9 mouse cellular contexts compared by ENCODE assay signal in genomic region chr7:49811346-49811745, GRCm38 (mm10). TPM values are rescaled to one million over a fixed set of nuclear protein-coding genes. Genes with fewer than 3 reads are reported as not detected.
A peak's percentile ranks its signal among the peaks of the same experiment; 100 is the strongest.
DNase-seq lines count a peak whose midpoint lies in the region; ATAC-seq and TF ChIP-seq lines count a peak whose summit lies in the region.
"Had no signal": no experiment of that assay in that cellular context is flagged by ENCODE, and none has a peak within 500 bp of the region (broad histone marks: within the 10 kb centered on the region; RNA-seq: fewer than 3 reads in every experiment).

No protein-coding gene starts in this region.

- 0 out of 2 replicates have a peak, but pooled peaks cover 3% of the 10 kb centered on the region for H3K36me3 ChIP-seq in hindbrain, embryonic 11.5 days (ENCODE audit: control insufficient read depth, insufficient read depth, low read length)
- H3K36me3 ChIP-seq in hindbrain, embryonic 12.5 days = peaks cover 5% of the 10 kb centered on the region
- H3K36me3 ChIP-seq in stomach, postnatal 0 days (ENCODE audit: control insufficient read depth, insufficient read depth, low read length) = peaks cover 4% of the 10 kb centered on the region; the same call in 1 of the 2 replicates

- no peak overlapping the region for H3K9ac ChIP-seq in hindbrain, embryonic 11.5 days (ENCODE audit: low read depth, low read length)
- no peak overlapping the region for H3K9ac ChIP-seq in hindbrain, embryonic 12.5 days
- H3K9ac ChIP-seq in stomach, postnatal 0 days (ENCODE audit: low read length) = no peak overlapping the region

- H3K27me3 ChIP-seq in hindbrain, embryonic 11.5 days (ENCODE audit: control insufficient read depth, insufficient read depth, low read length) = no peaks in the 10 kb centered on the region
- H3K27me3 ChIP-seq in hindbrain, embryonic 12.5 days = no peaks in the 10 kb centered on the region
- no peaks in the 10 kb centered on the region for H3K27me3 ChIP-seq in stomach, postnatal 0 days (ENCODE audit: control insufficient read depth, insufficient read depth, low read length)

- no peak overlapping the region for H3K4me3 ChIP-seq in hindbrain, embryonic 11.5 days (ENCODE audit: low read depth, low read length)
- no peak overlapping the region for H3K4me3 ChIP-seq in hindbrain, embryonic 12.5 days
- no peak overlapping the region for H3K4me3 ChIP-seq in stomach, postnatal 0 days (ENCODE audit: low read depth, low read length)

- no peaks in the 10 kb centered on the region for H3K9me3 ChIP-seq in hindbrain, embryonic 11.5 days (ENCODE audit: control insufficient read depth, low read length)
- H3K9me3 ChIP-seq in hindbrain, embryonic 12.5 days (replicated peaks) = no peaks in the 10 kb centered on the region; the same call in 1 of the 2 replicates
- H3K9me3 ChIP-seq in stomach, postnatal 0 days (ENCODE audit: control insufficient read depth, low read length) = no peaks in the 10 kb centered on the region

- TF ChIP-seq EP300 in stomach, postnatal 0 days (optimal IDR thresholded peaks at IDR 0.05) = no peak

- H3K4me1 ChIP-seq in hindbrain, embryonic 11.5 days (replicated peaks; ENCODE audit: control insufficient read depth, insufficient read depth, low read length) = no peaks in the 10 kb centered on the region
- H3K4me1 ChIP-seq in hindbrain, embryonic 12.5 days = 0 out of 2 replicates have a peak, but pooled peaks cover 2% of the 10 kb centered on the region
- H3K4me1 ChIP-seq in stomach, postnatal 0 days (replicated peaks; ENCODE audit: control insufficient read depth, insufficient read depth) = no peaks in the 10 kb centered on the region

- no peak for ATAC-seq in hindbrain, embryonic 11.5 days (ENCODE audit: low FRiP score)
- ATAC-seq in hindbrain, embryonic 12.5 days (ENCODE audit: low FRiP score) = no peak
- no peak for ATAC-seq in stomach, postnatal 0 days (ENCODE audit: low FRiP score, low TSS enrichment)

- H3K27ac ChIP-seq in hindbrain, embryonic 11.5 days (ENCODE audit: low read depth, low read length) = no peak overlapping the region
- no peak overlapping the region for H3K27ac ChIP-seq in hindbrain, embryonic 12.5 days
- H3K27ac ChIP-seq in stomach, postnatal 0 days (replicated peaks) = no peak overlapping the region

- peak; percentile 26 for DNase-seq in hindbrain, embryonic 11.5 days (ENCODE audit: low spot score)
- DNase-seq in right cerebral cortex, postnatal 14 days = peak; percentile 13
- no peak for DNase-seq in right cerebral cortex, postnatal 36 days (ENCODE audit: low spot score in 2 of 2)
- DNase-seq in embryo, embryonic 9.5 days (ENCODE audit: extremely low spot score) = peak; percentile 14
- DNase-seq in stomach, postnatal 0 days (ENCODE audit: low spot score) = no peak
- no peak for DNase-seq in natural killer cell, adult 2 months (ENCODE audit: low spot score in 2 of 2)
- DNase-seq in thymus, adult 18-20 months = no peak
- DNase-seq: adrenal gland, postnatal 10 days had no signal

- 68% methylated on average over 4 of the region's 4 CpGs for WGBS in hindbrain, embryonic 11.5 days
- 64% methylated on average over 4 of the region's 4 CpGs for WGBS in hindbrain, embryonic 12.5 days
- WGBS in stomach, postnatal 0 days = 50% methylated on average over 4 of the region's 4 CpGs

- no peak overlapping the region for H3K4me2 ChIP-seq in hindbrain, embryonic 11.5 days (replicated peaks; ENCODE audit: low read depth, low read length)
- no peak overlapping the region for H3K4me2 ChIP-seq in hindbrain, embryonic 12.5 days (replicated peaks)
- no peak overlapping the region for H3K4me2 ChIP-seq in stomach, postnatal 0 days (replicated peaks; ENCODE audit: low read depth)

- TF ChIP-seq CTCF in stomach, postnatal 0 days (IDR thresholded peaks at IDR 0.05; ENCODE audit: low read depth) = peak; percentile 62

RNA-seq across cellular contexts. Expression of gene Prmt3, which starts 33.2 kb away (rescaled TPM):
- polyA plus RNA-seq in hindbrain, embryonic 11.5 days (2014; fragmentation: Nextera tagmentation; extraction: Ambion mirVana) = 53.5 and 56.8 TPM in 2 replicates
- 53.1 and 56.2 TPM in 2 replicates for polyA plus RNA-seq in hindbrain, embryonic 12.5 days (2016; fragmentation: Nextera tagmentation; extraction: Ambion mirVana)
- 23.5 and 24.5 TPM in 2 replicates for polyA plus RNA-seq in stomach, postnatal 0 days (2015; fragmentation: Nextera tagmentation; extraction: Ambion mirVana)

RNA-seq across cellular contexts. Expression of gene Htatip2, which starts 52.4 kb away (rescaled TPM):
- polyA plus RNA-seq in hindbrain, embryonic 11.5 days (2014; fragmentation: Nextera tagmentation; extraction: Ambion mirVana) = 3.3 and 4.4 TPM in 2 replicates
- polyA plus RNA-seq in hindbrain, embryonic 12.5 days (2016; fragmentation: Nextera tagmentation; extraction: Ambion mirVana) = 4.4 and 5.0 TPM in 2 replicates
- 85.4 and 96.0 TPM in 2 replicates for polyA plus RNA-seq in stomach, postnatal 0 days (2015; fragmentation: Nextera tagmentation; extraction: Ambion mirVana)

Comparison
In these comparisons a context has a peak if more than half of its experiments do, and no peak if none do; other contexts are left out.
1. DNase-seq: peak in hindbrain, embryonic 11.5 days (single experiment), right cerebral cortex, postnatal 14 days (single experiment) and embryo, embryonic 9.5 days (single experiment); none in right cerebral cortex, postnatal 36 days (0 of 2), stomach, postnatal 0 days (single experiment), natural killer cell, adult 2 months (0 of 2) and thymus, adult 18-20 months (0 of 2).
2. RNA of gene Htatip2, which starts 52.4 kb away (polyA plus RNA-seq): 85.4 to 96.0 TPM in stomach, postnatal 0 days; 4.4 to 5.0 TPM in hindbrain, embryonic 12.5 days and 3.3 to 4.4 TPM in hindbrain, embryonic 11.5 days; every median in the first group is over 10 times any median in the second.